Mouse (Mus musculus) liver, embryonic 16.5 days (tissue): ENCODE data around the gene Gm21854. TPM values are rescaled to one million over a fixed set of nuclear protein-coding genes. Genes with fewer than 3 reads are reported as not detected.
"Not testable (repeated sequence)": the region's sequence is repeated elsewhere in the genome, so short reads cannot be mapped to it uniquely, and the experiment has no call there.

Source experiments
- ATAC-seq: fragments of 200-750 bp; cut with Nextera tagmentation; 2 replicates; pipeline ENCODE4 v1.8.0; 2017; ENCODE audit warnings: low read depth, mild to moderate bottlenecking, moderate number of reproducible peaks, moderate library complexity
- H3K27ac ChIP-seq: fragments of 300-500 bp; sonication (generic); 2 replicates; pipeline ENCODE4 v1.5.1; 2014; ENCODE audit warnings: mild to moderate bottlenecking, low read length
- H3K27me3 ChIP-seq: fragments of 300-500 bp; sonication (generic); 2 replicates; pipeline ENCODE4 v1.6.1; 2014; ENCODE audit warnings: low read depth, low read length, mixed read lengths; ENCODE audit not compliant: control insufficient read depth, insufficient read depth
- H3K36me3 ChIP-seq: fragments of 300-500 bp; sonication (generic); 2 replicates; pipeline ENCODE4 v1.6.1; 2014; ENCODE audit warnings: mild to moderate bottlenecking; ENCODE audit not compliant: control insufficient read depth, insufficient read depth
- H3K4me1 ChIP-seq: fragments of 300-500 bp; sonication (generic); 2 replicates; pipeline ENCODE4 v1.6.1; 2014; ENCODE audit warnings: low read depth, low read length, mixed read lengths; ENCODE audit not compliant: control insufficient read depth
- H3K4me2 ChIP-seq: fragments of 300-500 bp; sonication (generic); 2 replicates; pipeline ENCODE4 v1.6.1; 2014; ENCODE audit warnings: low read depth, low read length, mixed read lengths
- H3K4me3 ChIP-seq: fragments of 300-500 bp; sonication (generic); 2 replicates; pipeline ENCODE4 v1.5.1; 2014; ENCODE audit warnings: low read depth, mild to moderate bottlenecking, low read length
- H3K9ac ChIP-seq: fragments of 300-500 bp; sonication (generic); 2 replicates; pipeline ENCODE4 v1.6.1; 2014; ENCODE audit warnings: low read depth, low read length
- H3K9me3 ChIP-seq: fragments of 300-500 bp; sonication (generic); replicated peaks from 2 replicates; pipeline ENCODE4 v1.6.1; 2016; ENCODE audit warnings: low read length; ENCODE audit not compliant: control insufficient read depth
- polyA plus RNA-seq: library from polyadenylated mRNA; unstranded; fragments of >200 nt; fragmentation: Nextera tagmentation; extraction: Ambion mirVana; gene quantifications from 2 replicates; pipeline ENCODE4 v1.2.1, GENCODE M21; 2015

Gene Gm21854
- not detected in 2 replicates for polyA plus RNA-seq

DNA sequence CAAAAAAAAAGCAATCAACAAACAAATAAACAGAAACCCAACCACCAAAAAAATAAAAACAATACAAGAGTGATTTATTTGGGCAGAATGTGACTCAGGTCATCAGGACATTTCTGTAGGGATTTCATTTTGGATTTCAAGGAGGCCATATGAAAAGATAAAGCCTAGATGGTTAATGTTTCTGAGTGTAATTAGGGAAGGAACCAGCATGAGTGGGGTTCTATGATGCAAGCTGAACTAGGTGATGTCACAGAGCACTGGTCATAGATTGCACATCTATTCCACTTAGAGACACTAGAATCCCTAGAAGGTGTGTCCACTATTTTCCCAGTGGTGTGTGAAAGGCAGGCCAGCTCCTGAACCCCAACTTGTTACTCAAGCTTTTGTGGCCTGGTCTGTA, at the start of gene Gm21854:
Gene Gm21854, plus strand, starts transcription at position 301 of the 400 bp plus-strand sequence.
- H3K27me3 ChIP-seq, H3K4me3 ChIP-seq, H3K4me1 ChIP-seq, H3K27ac ChIP-seq, H3K9me3 ChIP-seq, H3K9ac ChIP-seq, H3K4me2 ChIP-seq, H3K36me3 ChIP-seq, ATAC-seq: not testable (repeated sequence)

Other genes starting within 250 kb of the Gm21854 start
- gene Gm20914, start 69.0 kb downstream of the Gm21854 start, polyA plus RNA-seq: not detected in 2 replicates
- gene Gm28171, start 136.4 kb downstream of the Gm21854 start, polyA plus RNA-seq: not detected in 2 replicates